Mouse (Mus musculus): ENCODE results near the gene Scgb1c1. TPM values are rescaled to one million over a fixed set of nuclear protein-coding genes. Genes with fewer than 3 reads are reported as not detected.

Gene Scgb1c1
- polyA plus RNA-seq, 1 experiment from 2014 or later = not detected

- no peaks in the 10 kb centered on the region for H3K4me1 ChIP-seq
- 36% methylated on average over 8 of the region's 8 CpGs for WGBS
- no peaks in the 10 kb centered on the region for H3K27me3 ChIP-seq
- no peak for ATAC-seq (replicated peaks)
- no peak overlapping the region for H3K9ac ChIP-seq (replicated peaks)
- H3K4me3 ChIP-seq = no peak overlapping the region
- H3K27ac ChIP-seq (replicated peaks) = no peak overlapping the region
- H3K36me3 ChIP-seq = no peaks in the 10 kb centered on the region
- no peaks in the 10 kb centered on the region for H3K9me3 ChIP-seq
- no peak overlapping the region for H3K4me2 ChIP-seq (replicated peaks)
Measured at GRCm38 (mm10) chr7:140828171-140828881, 17.0 kb upstream of the Scgb1c1 start.

GRCm38 (mm10) chr7:140831447-140831846 lies 13.9 kb upstream of the Scgb1c1 start:
- H3K4me2 ChIP-seq (replicated peaks) = no peak overlapping the region
- peaks cover 3% of the 10 kb centered on the region; the same call in 1 of the 2 replicates for H3K4me1 ChIP-seq
- no peak overlapping the region for H3K27ac ChIP-seq (replicated peaks)
- H3K9ac ChIP-seq (replicated peaks) = no peak overlapping the region
- no peaks in the 10 kb centered on the region for H3K27me3 ChIP-seq
- no peaks in the 10 kb centered on the region for H3K9me3 ChIP-seq
- no peak for ATAC-seq (replicated peaks)
- 76% methylated on average over 6 of the region's 6 CpGs for WGBS
- no peaks in the 10 kb centered on the region for H3K36me3 ChIP-seq
- H3K4me3 ChIP-seq = no peak overlapping the region

GRCm38 (mm10) chr7:140833341-140833740 lies 12.0 kb upstream of the Scgb1c1 start:
- 83% methylated on average over 4 of the region's 4 CpGs for WGBS

DNA sequence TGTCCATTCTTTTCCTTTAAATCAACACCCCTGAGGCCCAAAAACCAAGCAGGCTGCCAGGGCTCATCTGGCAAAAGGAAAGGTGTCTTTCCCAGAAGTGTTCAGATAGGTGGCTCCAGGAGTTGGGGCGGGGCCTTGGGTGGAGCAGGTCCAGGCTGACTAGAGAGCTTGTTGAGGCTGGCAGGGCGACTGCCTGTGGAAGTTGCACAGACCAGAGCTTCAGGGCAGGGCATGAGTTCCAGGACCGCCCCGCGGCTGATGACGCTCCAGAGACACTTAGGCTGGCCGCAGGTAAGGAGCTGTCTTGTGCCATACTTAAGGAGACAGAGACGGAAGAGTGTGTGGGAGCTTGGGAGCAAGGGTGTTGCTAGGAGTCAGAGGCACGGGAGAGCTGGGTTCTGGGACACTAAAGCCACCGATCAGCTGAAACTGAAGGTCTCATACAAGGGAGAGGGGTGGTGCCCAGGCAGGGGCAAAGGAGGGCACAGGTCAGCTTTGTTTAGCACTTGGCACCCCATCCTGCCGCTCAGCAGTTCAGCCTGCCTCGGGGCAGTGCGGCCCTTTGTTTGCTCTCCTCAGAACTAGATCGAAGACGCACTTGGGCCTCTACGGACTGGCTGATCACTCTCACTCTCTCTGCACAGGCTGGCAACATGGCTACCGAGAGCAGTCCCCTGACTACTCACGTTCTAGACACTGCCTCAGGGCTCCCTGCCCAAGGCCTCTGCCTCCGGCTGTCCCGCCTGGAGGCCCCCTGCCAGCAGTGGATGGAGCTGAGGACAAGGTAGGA lies 10.2 kb upstream of the Scgb1c1 start, which contains the start of gene Urah:
Urah (plus strand) TSS at position 51 of the 790 bp plus-strand sequence.
- no peak for ATAC-seq (replicated peaks)
- Histone ChIP-seq H3K4me1 (peaks cover 7% of the 10 kb centered on the region; the same call in 1 of the 2 replicates), H3K4me2 (replicated peaks) (no peak within 1 kb of the TSS), H3K27me3 (no peaks in the 10 kb centered on the region), H3K9ac (replicated peaks) (no peak within 1 kb of the TSS), H3K36me3 (no peaks in the 10 kb centered on the region), H3K9me3 (no peaks in the 10 kb centered on the region), H3K4me3 (no peak within 1 kb of the TSS), H3K27ac (replicated peaks) (no peak within 1 kb of the TSS)
- WGBS = 46% methylated on average over 20 of the region's 20 CpGs

More at GRCm38 (mm10) chr7:140833341-140833740, 12.0 kb upstream of the Scgb1c1 start:
- Histone ChIP-seq H3K9me3 (no peaks in the 10 kb centered on the region), H3K27me3 (no peaks in the 10 kb centered on the region), H3K4me2 (replicated peaks) (no peak overlapping the region), H3K4me1 (peaks cover 3% of the 10 kb centered on the region; the same call in 1 of the 2 replicates), H3K9ac (replicated peaks) (no peak overlapping the region), H3K4me3 (no peak overlapping the region), H3K36me3 (no peaks in the 10 kb centered on the region), H3K27ac (replicated peaks) (no peak overlapping the region)
- no peak for ATAC-seq (replicated peaks)

- Histone ChIP-seq H3K4me2 (replicated peaks) (no peak overlapping the region), H3K9ac (replicated peaks) (no peak overlapping the region), H3K36me3 (no peaks in the 10 kb centered on the region), H3K27ac (replicated peaks) (no peak overlapping the region), H3K4me1 (peaks cover 7% of the 10 kb centered on the region; the same call in 1 of the 2 replicates), H3K9me3 (no peaks in the 10 kb centered on the region), H3K27me3 (no peaks in the 10 kb centered on the region), H3K4me3 (no peak overlapping the region)
- 72% methylated on average over 2 of the region's 2 CpGs for WGBS
- ATAC-seq (replicated peaks) = no peak
Measured at GRCm38 (mm10) chr7:140835758-140836087, 9.6 kb upstream of the Scgb1c1 start.

DNA sequence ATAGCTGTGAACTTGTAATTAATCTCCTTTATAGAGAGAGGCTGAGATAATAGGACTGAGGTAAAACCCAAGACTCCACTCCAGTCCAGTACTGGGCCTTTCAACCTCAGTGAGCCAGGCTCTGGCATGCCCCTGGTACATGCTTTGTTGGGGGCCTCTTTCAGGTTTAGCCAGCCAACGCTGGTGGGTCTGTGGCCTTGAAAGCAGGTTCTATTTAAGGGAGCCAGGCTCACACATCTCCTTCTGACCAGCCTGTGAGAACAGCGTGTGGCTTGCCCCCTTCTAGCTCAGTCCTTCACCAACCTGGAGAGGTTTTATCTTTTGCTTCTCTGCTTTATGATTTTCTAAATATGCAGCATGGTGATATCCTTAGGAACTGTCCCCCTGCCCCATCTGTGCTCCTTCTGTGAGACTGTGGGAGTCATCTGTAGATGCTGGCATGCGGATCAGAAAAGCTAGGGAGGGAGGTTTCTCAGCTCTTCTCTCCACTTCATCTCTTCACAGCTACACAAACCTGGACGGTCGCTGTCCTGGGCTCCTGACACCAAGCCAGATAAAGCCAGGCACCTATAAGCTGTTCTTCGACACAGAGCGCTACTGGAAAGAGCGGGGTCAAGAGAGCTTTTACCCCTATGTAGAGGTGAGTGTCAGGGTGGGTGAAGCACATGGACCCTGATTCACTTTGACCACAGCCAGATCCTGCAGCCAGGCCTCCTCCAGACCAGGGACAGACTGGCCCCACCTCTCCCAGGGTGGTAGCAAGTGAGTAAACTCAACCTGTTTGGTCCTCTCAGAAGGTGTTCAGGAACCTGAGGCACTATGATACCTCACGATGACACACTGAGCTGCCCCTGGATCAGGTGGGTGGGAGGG lies 8.9 kb upstream of the Scgb1c1 start:
- peaks cover 7% of the 10 kb centered on the region; the same call in 1 of the 2 replicates for H3K4me1 ChIP-seq
- H3K4me3 ChIP-seq = no peak overlapping the region
- no peak overlapping the region for H3K4me2 ChIP-seq (replicated peaks)
- 81% methylated on average over 9 of the region's 9 CpGs for WGBS
- no peaks in the 10 kb centered on the region for H3K9me3 ChIP-seq
- H3K27me3 ChIP-seq = no peaks in the 10 kb centered on the region
- ATAC-seq (replicated peaks) = no peak
- H3K9ac ChIP-seq (replicated peaks) = no peak overlapping the region
- H3K27ac ChIP-seq (replicated peaks) = no peak overlapping the region
- H3K36me3 ChIP-seq = no peaks in the 10 kb centered on the region

GRCm38 (mm10) chr7:140839556-140839955 lies 5.8 kb upstream of the Scgb1c1 start:
- H3K4me3 ChIP-seq = no peak overlapping the region
- no peaks in the 10 kb centered on the region for H3K36me3 ChIP-seq
- H3K4me1 ChIP-seq = peaks cover 7% of the 10 kb centered on the region; the same call in 1 of the 2 replicates
- no peaks in the 10 kb centered on the region for H3K9me3 ChIP-seq
- no peak overlapping the region for H3K9ac ChIP-seq (replicated peaks)
- no peak overlapping the region for H3K27ac ChIP-seq (replicated peaks)
- H3K4me2 ChIP-seq (replicated peaks) = no peak overlapping the region
- 66% methylated on average over 5 of the region's 5 CpGs for WGBS
- H3K27me3 ChIP-seq = peaks cover 3% of the 10 kb centered on the region; the same call in 1 of the 2 replicates
- ATAC-seq (replicated peaks) = no peak

DNA sequence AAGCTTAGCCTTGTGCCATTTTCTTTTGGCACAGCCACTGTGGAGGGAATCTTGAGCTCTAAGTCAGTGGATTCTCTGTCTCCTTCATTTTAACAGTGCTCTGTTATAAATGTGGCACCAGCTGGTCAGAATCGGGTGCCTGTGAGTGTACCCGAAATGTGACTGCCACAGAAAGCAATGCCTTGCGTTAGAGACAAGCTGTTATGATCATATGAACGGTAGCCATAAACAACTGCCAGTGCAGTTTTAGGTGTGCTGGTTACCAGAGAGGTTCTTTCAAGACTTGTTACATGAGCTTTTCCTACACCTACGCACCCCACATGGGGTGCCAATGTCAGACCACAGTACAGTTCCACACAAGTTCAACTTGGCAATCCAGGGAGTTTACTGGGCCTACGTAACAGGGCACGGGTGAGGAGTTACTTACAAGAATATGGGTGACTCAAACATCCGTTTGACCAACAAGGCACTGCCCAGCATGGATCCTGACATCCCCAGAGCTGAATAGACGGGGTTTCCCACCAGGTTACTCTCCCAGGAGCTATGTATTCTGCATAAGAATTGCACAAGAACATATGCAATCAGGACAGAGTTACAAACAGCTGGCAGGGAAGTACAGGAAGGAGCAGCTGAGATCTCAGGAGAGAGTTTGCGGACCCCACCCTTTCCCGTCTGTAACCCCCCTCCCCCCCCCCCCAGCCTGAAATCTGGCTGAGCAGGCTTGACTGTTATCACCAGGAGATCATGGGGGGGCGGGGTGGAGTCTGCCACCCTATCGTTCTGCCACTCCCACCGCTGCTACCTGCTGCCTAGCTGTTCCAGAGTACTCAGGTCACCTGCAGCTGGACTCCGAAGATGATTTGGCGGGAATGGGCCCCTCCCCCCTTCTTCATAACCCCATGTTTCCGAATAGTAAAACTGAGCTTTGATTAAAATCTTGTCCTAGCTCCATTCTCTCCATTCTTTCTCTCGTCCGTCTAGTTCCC lies 4.3 kb upstream of the Scgb1c1 start:
- WGBS = 39% methylated on average over 19 of the region's 19 CpGs
- Histone ChIP-seq H3K27me3 (peaks cover 3% of the 10 kb centered on the region; the same call in 1 of the 2 replicates), H3K27ac (replicated peaks) (no peak overlapping the region)

DNA sequence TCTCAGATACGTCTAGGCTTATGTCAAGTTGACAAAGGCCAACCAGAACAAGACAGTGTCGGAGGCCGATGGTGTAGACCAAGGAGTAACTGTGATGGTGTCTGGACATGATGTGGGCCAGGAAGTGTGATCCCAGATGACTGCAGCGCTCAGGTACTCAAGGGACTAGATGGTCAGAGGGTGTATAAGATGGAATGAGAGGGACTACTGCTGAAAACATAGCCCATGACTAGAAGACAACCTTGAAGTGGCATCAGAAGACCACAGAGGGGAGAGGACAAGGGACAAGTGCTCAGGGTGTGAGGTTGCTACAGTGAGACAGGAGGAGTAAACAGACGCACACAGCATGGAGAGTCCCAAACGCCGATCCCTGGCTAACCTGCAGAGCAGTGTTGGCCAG lies 1.5 kb upstream of the Scgb1c1 start:
- no peak overlapping the region for H3K4me2 ChIP-seq (replicated peaks)
- H3K9ac ChIP-seq (replicated peaks) = no peak overlapping the region
- H3K36me3 ChIP-seq = no peaks in the 10 kb centered on the region
- H3K9me3 ChIP-seq = no peaks in the 10 kb centered on the region
- WGBS = 87% methylated on average over 7 of the region's 7 CpGs
- H3K4me3 ChIP-seq = no peak overlapping the region
- no peak overlapping the region for H3K27ac ChIP-seq (replicated peaks)
- H3K4me1 ChIP-seq = peaks cover 5% of the 10 kb centered on the region; the same call in 1 of the 2 replicates
- ATAC-seq (replicated peaks) = no peak
- peaks cover 3% of the 10 kb centered on the region; the same call in 1 of the 2 replicates for H3K27me3 ChIP-seq

More for the DNA sequence above, 4.3 kb upstream of the Scgb1c1 start:
- Histone ChIP-seq H3K4me2 (replicated peaks) (no peak overlapping the region), H3K36me3 (no peaks in the 10 kb centered on the region), H3K9me3 (no peaks in the 10 kb centered on the region), H3K4me1 (peaks cover 7% of the 10 kb centered on the region; the same call in 1 of the 2 replicates), H3K4me3 (no peak overlapping the region), H3K9ac (replicated peaks) (no peak overlapping the region)
- ATAC-seq (replicated peaks) = no peak

- Histone ChIP-seq H3K36me3 (no peaks in the 10 kb centered on the region), H3K27me3 (peaks cover 3% of the 10 kb centered on the region; the same call in 1 of the 2 replicates), H3K4me1 (peaks cover 3% of the 10 kb centered on the region; the same call in 1 of the 2 replicates), H3K4me3 (no peak overlapping the region), H3K9me3 (no peaks in the 10 kb centered on the region), H3K27ac (replicated peaks) (no peak overlapping the region), H3K4me2 (replicated peaks) (no peak overlapping the region), H3K9ac (replicated peaks) (no peak overlapping the region)
- 75% methylated on average over 4 of the region's 4 CpGs for WGBS
- no peak for ATAC-seq (replicated peaks)
Measured at GRCm38 (mm10) chr7:140845683-140846082, 336 bp downstream of the Scgb1c1 start.

GRCm38 (mm10) chr7:140846676-140847075 lies 1.3 kb downstream of the Scgb1c1 start:
- no peak overlapping the region for H3K4me2 ChIP-seq (replicated peaks)
- H3K36me3 ChIP-seq = peaks cover 3% of the 10 kb centered on the region; the same call in 1 of the 2 replicates
- ATAC-seq (replicated peaks) = no peak
- peaks cover 3% of the 10 kb centered on the region; the same call in 1 of the 2 replicates for H3K27me3 ChIP-seq
- H3K9ac ChIP-seq (replicated peaks) = no peak overlapping the region
- H3K4me3 ChIP-seq = no peak overlapping the region
- WGBS = 84% methylated on average over 10 of the region's 10 CpGs
- no peak overlapping the region for H3K27ac ChIP-seq (replicated peaks)
- no peaks in the 10 kb centered on the region for H3K9me3 ChIP-seq
- H3K4me1 ChIP-seq = peaks cover 3% of the 10 kb centered on the region; the same call in 1 of the 2 replicates

Measured in forebrain, embryonic 15.5 days (tissue).